Mouse (Mus musculus): ENCODE results near the gene Lrmda. TPM values are rescaled to one million over a fixed set of nuclear protein-coding genes. Genes with fewer than 3 reads are reported as not detected.

The Lrmda gene
- polyA plus RNA-seq, 1 experiment: not detected

DNA sequence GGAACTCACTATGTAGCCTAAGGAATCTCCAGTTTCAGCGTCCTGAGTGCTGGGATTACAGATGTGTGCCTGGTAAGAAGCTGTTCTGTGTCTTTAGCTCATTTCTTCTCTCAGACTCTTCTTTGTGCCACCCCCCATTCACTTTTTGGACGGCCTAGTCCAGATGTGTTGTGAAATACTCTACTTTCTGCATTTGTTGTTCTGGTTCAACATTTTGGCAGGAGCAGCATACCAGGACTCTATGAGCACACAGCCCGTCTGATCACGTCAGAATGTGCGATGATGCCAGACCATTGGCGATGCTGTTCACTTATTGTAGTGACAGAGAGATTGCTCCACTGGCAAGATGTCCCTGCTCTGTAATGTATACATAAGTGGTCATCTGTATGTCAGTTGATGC, 12.5 kb upstream of the Lrmda start:
- Histone ChIP-seq H3K4me3 (ENCODE audit: insufficient read depth, low read length) (no peak overlapping the region), H3K4me1 (ENCODE audit: control insufficient read depth, insufficient read depth, low read length) (no peaks in the 10 kb centered on the region), H3K27ac (ENCODE audit: insufficient read depth, low read length) (no peak overlapping the region)
- no peak for TF ChIP-seq CTCF (IDR thresholded peaks at IDR 0.05; ENCODE audit: borderline replicate concordance, insufficient read depth, low read length)
- TF ChIP-seq POLR2A (IDR thresholded peaks at IDR 0.05; ENCODE audit: low read depth, low read length): no peak

DNA sequence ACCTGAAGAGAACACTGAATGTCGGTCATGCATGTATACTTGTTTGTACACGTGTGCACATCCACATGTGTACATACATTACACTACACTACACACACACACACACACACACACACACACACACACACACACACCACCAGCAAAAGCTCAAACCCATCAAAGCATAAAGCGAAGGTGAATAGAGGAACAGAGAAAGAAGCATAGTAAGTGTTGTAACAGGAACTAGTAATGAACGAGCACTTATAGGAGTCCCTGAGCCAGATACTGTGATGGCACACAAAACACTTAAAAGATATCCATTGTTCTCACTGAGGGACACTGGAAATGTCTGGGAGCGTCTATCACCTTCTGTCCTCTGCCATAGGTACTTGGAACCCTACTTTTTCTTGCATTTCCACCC, 5.2 kb upstream of the Lrmda start:
- Histone ChIP-seq H3K4me1 (ENCODE audit: control insufficient read depth, insufficient read depth, low read length) (no peaks in the 10 kb centered on the region), H3K4me3 (ENCODE audit: insufficient read depth, low read length) (no peak overlapping the region), H3K27ac (ENCODE audit: insufficient read depth, low read length) (no peak overlapping the region)
- TF ChIP-seq CTCF (IDR thresholded peaks at IDR 0.05; ENCODE audit: borderline replicate concordance, insufficient read depth, low read length) (no peak), POLR2A (IDR thresholded peaks at IDR 0.05; ENCODE audit: low read depth, low read length) (no peak)

GRCm38 (mm10) chr14:22014781-22015180, 4.7 kb upstream of the Lrmda start:
- no peaks in the 10 kb centered on the region for H3K4me1 ChIP-seq (ENCODE audit: control insufficient read depth, insufficient read depth, low read length)
- H3K27ac ChIP-seq (ENCODE audit: insufficient read depth, low read length): no peak overlapping the region
- H3K4me3 ChIP-seq (ENCODE audit: insufficient read depth, low read length): no peak overlapping the region
- no peak for TF ChIP-seq POLR2A (IDR thresholded peaks at IDR 0.05; ENCODE audit: low read depth, low read length)
- no peak for TF ChIP-seq CTCF (IDR thresholded peaks at IDR 0.05; ENCODE audit: borderline replicate concordance, insufficient read depth, low read length)

DNA sequence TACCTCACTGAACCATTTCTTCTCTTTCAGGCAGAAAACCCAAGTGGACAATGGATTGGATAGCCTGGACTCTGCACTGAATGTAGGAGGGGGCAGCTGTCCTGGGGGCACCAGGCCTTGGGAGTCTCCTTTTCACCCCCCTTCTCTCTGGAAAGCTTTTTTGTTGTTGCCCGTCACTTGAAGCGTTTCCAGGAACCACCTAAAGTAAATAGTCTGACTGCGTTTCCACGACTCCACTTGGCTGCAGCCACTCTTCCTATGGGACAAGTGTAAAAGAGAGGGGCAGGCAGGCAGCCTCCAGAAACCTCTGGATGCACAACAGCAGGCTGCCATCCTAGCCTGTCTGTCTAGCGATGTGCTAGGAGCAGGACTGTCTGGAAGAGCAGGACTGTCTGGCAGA, 2.5 kb upstream of the Lrmda start:
- TF ChIP-seq CTCF (IDR thresholded peaks at IDR 0.05; ENCODE audit: borderline replicate concordance, insufficient read depth, low read length) (no peak), POLR2A (IDR thresholded peaks at IDR 0.05; ENCODE audit: low read depth, low read length) (no peak)
- Histone ChIP-seq H3K27ac (ENCODE audit: insufficient read depth, low read length) (no peak overlapping the region), H3K4me1 (ENCODE audit: control insufficient read depth, insufficient read depth, low read length) (no peaks in the 10 kb centered on the region), H3K4me3 (ENCODE audit: insufficient read depth, low read length) (no peak overlapping the region)

GRCm38 (mm10) chr14:22019949-22020845, 685 bp downstream of the Lrmda start:
- H3K4me3 ChIP-seq (ENCODE audit: insufficient read depth, low read length): no peak overlapping the region
- no peak for TF ChIP-seq CTCF (IDR thresholded peaks at IDR 0.05; ENCODE audit: borderline replicate concordance, insufficient read depth, low read length)
- TF ChIP-seq POLR2A (IDR thresholded peaks at IDR 0.05; ENCODE audit: low read depth, low read length): no peak
- no peaks in the 10 kb centered on the region for H3K4me1 ChIP-seq (ENCODE audit: control insufficient read depth, insufficient read depth, low read length)
- H3K27ac ChIP-seq (ENCODE audit: insufficient read depth, low read length): no peak overlapping the region

DNA sequence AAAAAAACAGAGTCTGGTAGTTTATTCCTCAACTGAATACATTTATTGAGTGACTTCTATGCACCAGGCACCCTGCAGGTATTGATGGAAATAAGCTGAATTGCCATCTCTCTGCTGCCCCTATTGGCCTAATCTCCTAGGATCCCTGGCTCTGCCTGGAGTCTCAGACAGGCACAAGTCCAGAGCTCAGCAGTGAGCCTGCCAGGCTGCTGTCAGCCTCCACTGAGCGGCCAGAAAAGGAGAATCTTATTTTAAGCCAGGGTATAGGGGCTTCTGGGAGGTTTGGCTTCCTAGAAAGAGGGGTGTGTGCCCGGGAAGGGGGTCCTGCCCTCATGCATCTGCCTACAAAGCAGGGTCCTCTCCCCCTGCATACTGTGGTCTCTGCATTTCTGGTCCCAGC, 1.4 kb downstream of the Lrmda start:
- no peak overlapping the region for H3K27ac ChIP-seq (ENCODE audit: insufficient read depth, low read length)
- TF ChIP-seq CTCF (IDR thresholded peaks at IDR 0.05; ENCODE audit: borderline replicate concordance, insufficient read depth, low read length) (peak; percentile 18; the same call in 1 of the 2 replicates), POLR2A (IDR thresholded peaks at IDR 0.05; ENCODE audit: low read depth, low read length) (no peak)
- no peak overlapping the region for H3K4me3 ChIP-seq (ENCODE audit: insufficient read depth, low read length)

DNA sequence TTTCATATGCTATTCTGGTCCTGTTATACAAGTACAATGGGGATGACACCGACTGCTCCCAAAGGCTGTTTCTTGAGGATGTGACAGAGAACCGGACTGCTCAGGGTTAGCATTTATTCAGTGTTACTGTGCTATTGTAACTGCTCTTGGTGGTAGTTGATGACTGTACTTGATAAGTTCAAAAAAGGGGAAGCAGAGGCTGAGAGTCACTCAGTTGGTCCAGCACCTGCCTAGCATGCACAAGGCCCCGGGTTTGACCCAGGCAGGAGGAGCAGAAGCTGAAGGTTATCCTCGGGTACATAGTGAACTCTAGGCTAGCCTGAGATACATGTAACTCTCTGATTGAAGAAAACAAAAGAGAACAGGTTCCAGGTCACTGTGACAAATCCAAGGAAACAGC, 4.0 kb downstream of the Lrmda start:
- Histone ChIP-seq H3K27ac (ENCODE audit: insufficient read depth, low read length) (no peak overlapping the region), H3K4me3 (ENCODE audit: insufficient read depth, low read length) (no peak overlapping the region), H3K4me1 (ENCODE audit: control insufficient read depth, insufficient read depth, low read length) (no peaks in the 10 kb centered on the region)
- TF ChIP-seq POLR2A (IDR thresholded peaks at IDR 0.05; ENCODE audit: low read depth, low read length) (no peak), CTCF (IDR thresholded peaks at IDR 0.05; ENCODE audit: borderline replicate concordance, insufficient read depth, low read length) (no peak)

More for the DNA sequence above, 1.4 kb downstream of the Lrmda start:
- H3K4me1 ChIP-seq (ENCODE audit: control insufficient read depth, insufficient read depth, low read length): no peaks in the 10 kb centered on the region

- H3K4me1 ChIP-seq (ENCODE audit: control insufficient read depth, insufficient read depth, low read length): no peaks in the 10 kb centered on the region
- no peak for TF ChIP-seq CTCF (IDR thresholded peaks at IDR 0.05; ENCODE audit: borderline replicate concordance, insufficient read depth, low read length)
- no peak for TF ChIP-seq POLR2A (IDR thresholded peaks at IDR 0.05; ENCODE audit: low read depth, low read length)
- H3K4me3 ChIP-seq (ENCODE audit: insufficient read depth, low read length): no peak overlapping the region
- no peak overlapping the region for H3K27ac ChIP-seq (ENCODE audit: insufficient read depth, low read length)
Measured at GRCm38 (mm10) chr14:22035900-22036299, 16.4 kb downstream of the Lrmda start.

GRCm38 (mm10) chr14:22036338-22036737, 16.8 kb downstream of the Lrmda start:
- no peak for TF ChIP-seq CTCF (IDR thresholded peaks at IDR 0.05; ENCODE audit: borderline replicate concordance, insufficient read depth, low read length)
- TF ChIP-seq POLR2A (IDR thresholded peaks at IDR 0.05; ENCODE audit: low read depth, low read length): no peak
- no peak overlapping the region for H3K4me3 ChIP-seq (ENCODE audit: insufficient read depth, low read length)
- H3K27ac ChIP-seq (ENCODE audit: insufficient read depth, low read length): no peak overlapping the region
- H3K4me1 ChIP-seq (ENCODE audit: control insufficient read depth, insufficient read depth, low read length): no peaks in the 10 kb centered on the region

GRCm38 (mm10) chr14:22036802-22037497, 17.4 kb downstream of the Lrmda start:
- TF ChIP-seq CTCF (IDR thresholded peaks at IDR 0.05; ENCODE audit: borderline replicate concordance, insufficient read depth, low read length) (no peak), POLR2A (IDR thresholded peaks at IDR 0.05; ENCODE audit: low read depth, low read length) (no peak)
- no peak overlapping the region for H3K27ac ChIP-seq (ENCODE audit: insufficient read depth, low read length)
- no peak overlapping the region for H3K4me3 ChIP-seq (ENCODE audit: insufficient read depth, low read length)
- H3K4me1 ChIP-seq (ENCODE audit: control insufficient read depth, insufficient read depth, low read length): no peaks in the 10 kb centered on the region
